Mouse (Mus musculus): ENCODE measurements around the gene Fxyd2. TPM values are rescaled to one million over a fixed set of nuclear protein-coding genes. Genes with fewer than 3 reads are reported as not detected.
A peak's percentile ranks its signal among the peaks of the same experiment; 100 is the strongest.

Fxyd2 gene
- polyA plus RNA-seq, 2 experiments: 0.50 to 0.55 TPM

DNA sequence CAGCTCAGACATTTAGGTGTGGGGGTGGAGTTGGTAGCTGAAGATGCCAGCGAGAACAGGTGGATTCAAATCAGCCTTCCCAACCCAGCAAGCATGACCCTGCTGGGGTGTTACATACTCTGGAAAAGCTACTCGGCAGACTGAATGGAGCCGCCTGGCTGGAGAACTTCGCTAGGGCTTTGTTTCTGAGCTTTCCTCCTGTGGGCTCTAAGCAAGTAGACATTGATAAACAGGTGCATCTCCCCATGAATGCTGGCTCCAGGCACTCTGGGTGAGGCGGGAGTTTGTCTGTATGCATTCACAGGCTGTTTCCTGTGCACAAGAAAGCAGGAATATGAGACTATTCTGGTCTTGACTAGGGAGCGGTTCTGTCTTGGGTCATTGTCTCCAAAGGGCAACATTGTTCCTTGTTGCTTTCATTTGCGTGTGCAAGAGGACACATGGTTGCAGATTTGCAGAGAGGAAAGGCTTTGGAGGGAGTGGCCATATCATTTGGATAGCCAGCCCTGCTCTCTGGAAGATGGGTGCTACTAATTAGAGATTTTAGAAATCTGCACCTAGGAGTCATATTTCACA lies 35.7 kb upstream of the Fxyd2 start:
- TF ChIP-seq EP300 (IDR thresholded peaks at IDR 0.05; ENCODE audit: low read depth): no peak
- no peak for TF ChIP-seq CTCF (IDR thresholded peaks at IDR 0.05; ENCODE audit: low read depth)
- DNase-seq (ENCODE audit: low read depth in 3 of 3, low spot score in 3 of 3) (no peak), ATAC-seq (ENCODE audit: insufficient read depth) (no peak)
- Histone ChIP-seq H3K4me2 (ENCODE audit: low read depth) (no peak overlapping the region), H3K36me3 (replicated peaks; ENCODE audit: control insufficient read depth, insufficient read depth, low read depth) (no peaks in the 10 kb centered on the region), H3K4me1 (replicated peaks; ENCODE audit: control insufficient read depth in 2 of 2, insufficient read depth in 2 of 2, low read length in 1 of 2) (no peaks in the 10 kb centered on the region), H3K9me3 (ENCODE audit: control insufficient read depth, low read length) (no peaks in the 10 kb centered on the region), H3K27ac (no peak overlapping the region), H3K4me3 (ENCODE audit: insufficient read depth in 1 of 2, low read depth in 2 of 2, low read length in 2 of 2) (no peak overlapping the region), H3K9ac (replicated peaks) (no peak overlapping the region), H3K27me3 (ENCODE audit: control insufficient read depth, insufficient read depth, low read length) (no peaks in the 10 kb centered on the region)
- 40% methylated on average over 7 of the region's 7 CpGs for WGBS (ENCODE audit: insufficient replicate concordance)

DNA sequence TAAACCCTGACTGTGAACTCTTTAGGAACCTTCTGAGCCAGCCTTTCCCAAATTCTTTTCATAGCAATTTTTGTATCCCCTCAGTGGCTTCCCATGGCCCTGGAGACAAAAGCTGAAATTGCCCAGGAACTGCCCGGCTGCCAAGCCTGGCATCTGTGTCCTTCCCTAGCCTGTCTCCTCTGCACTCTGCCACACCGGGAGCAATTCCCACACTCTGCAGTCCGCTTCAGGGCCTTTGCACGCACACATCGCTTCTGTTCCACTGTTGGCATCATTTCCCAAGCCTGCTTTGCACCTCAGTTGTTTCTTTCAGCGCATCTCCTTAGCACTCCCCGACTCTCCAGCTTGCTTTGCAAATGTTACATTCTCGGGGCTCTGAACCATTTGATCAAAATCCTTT lies 31.8 kb upstream of the Fxyd2 start:
- H3K4me3 ChIP-seq (ENCODE audit: insufficient read depth in 1 of 2, low read depth in 2 of 2, low read length in 2 of 2): no peak overlapping the region
- H3K27me3 ChIP-seq (ENCODE audit: control insufficient read depth, insufficient read depth, low read length): peaks cover 24% of the 10 kb centered on the region
- ATAC-seq (ENCODE audit: insufficient read depth) (no peak), DNase-seq (ENCODE audit: low read depth in 3 of 3, low spot score in 3 of 3) (no peak)
- WGBS (ENCODE audit: insufficient replicate concordance): 58% methylated on average over 8 of the region's 8 CpGs
- H3K36me3 ChIP-seq (replicated peaks; ENCODE audit: control insufficient read depth, insufficient read depth, low read depth): no peaks in the 10 kb centered on the region
- TF ChIP-seq CTCF (IDR thresholded peaks at IDR 0.05; ENCODE audit: low read depth): no peak
- TF ChIP-seq EP300 (IDR thresholded peaks at IDR 0.05; ENCODE audit: low read depth): no peak
- no peaks in the 10 kb centered on the region for H3K4me1 ChIP-seq (replicated peaks; ENCODE audit: control insufficient read depth in 2 of 2, insufficient read depth in 2 of 2, low read length in 1 of 2)
- no peaks in the 10 kb centered on the region for H3K9me3 ChIP-seq (ENCODE audit: control insufficient read depth, low read length)
- no peak overlapping the region for H3K9ac ChIP-seq (replicated peaks)
- H3K27ac ChIP-seq: no peak overlapping the region
- H3K4me2 ChIP-seq (ENCODE audit: low read depth): no peak overlapping the region

DNA sequence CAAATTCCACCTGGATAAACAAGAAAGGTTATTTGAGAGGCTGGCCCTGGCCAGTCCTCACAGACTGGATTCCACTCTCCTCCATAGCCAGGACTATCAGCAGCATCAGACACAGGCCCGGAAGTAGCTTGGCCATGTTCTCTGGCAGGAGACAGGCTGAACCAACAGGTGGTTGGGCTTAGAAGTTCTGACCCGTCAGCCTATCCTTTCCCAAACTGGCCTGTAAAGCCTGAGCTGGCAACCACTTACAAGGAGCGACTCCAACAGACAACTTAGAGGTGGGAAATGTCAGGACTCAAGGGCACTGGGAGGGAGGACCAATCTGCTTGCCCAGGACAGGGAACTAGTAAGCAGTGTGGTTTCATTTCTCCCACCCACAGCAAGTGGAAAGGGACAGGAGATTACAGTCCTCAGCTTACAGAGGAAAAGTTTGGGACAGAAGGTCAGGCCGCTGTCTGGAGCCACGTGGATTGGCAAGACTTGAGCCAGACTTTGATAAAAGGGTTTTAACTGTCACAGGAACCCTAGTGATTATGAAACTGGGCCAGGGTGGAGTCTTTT lies 31.0 kb upstream of the Fxyd2 start:
- no peaks in the 10 kb centered on the region for H3K9me3 ChIP-seq (ENCODE audit: control insufficient read depth, low read length)
- no peak overlapping the region for H3K27ac ChIP-seq
- no peak overlapping the region for H3K9ac ChIP-seq (replicated peaks)
- no peaks in the 10 kb centered on the region for H3K36me3 ChIP-seq (replicated peaks; ENCODE audit: control insufficient read depth, insufficient read depth, low read depth)
- no peak overlapping the region for H3K4me3 ChIP-seq (ENCODE audit: insufficient read depth in 1 of 2, low read depth in 2 of 2, low read length in 2 of 2)
- H3K4me1 ChIP-seq (replicated peaks; ENCODE audit: control insufficient read depth in 2 of 2, insufficient read depth in 2 of 2, low read length in 1 of 2): no peaks in the 10 kb centered on the region
- H3K4me2 ChIP-seq (ENCODE audit: low read depth): no peak overlapping the region
- ATAC-seq (ENCODE audit: insufficient read depth) (no peak), DNase-seq (ENCODE audit: low read depth in 3 of 3, low spot score in 3 of 3) (no peak)
- H3K27me3 ChIP-seq (ENCODE audit: control insufficient read depth, insufficient read depth, low read length): peaks cover 24% of the 10 kb centered on the region
- 34% methylated on average over 5 of the region's 5 CpGs for WGBS (ENCODE audit: insufficient replicate concordance)
- TF ChIP-seq CTCF (IDR thresholded peaks at IDR 0.05; ENCODE audit: low read depth) (no peak), EP300 (IDR thresholded peaks at IDR 0.05; ENCODE audit: low read depth) (no peak)

DNA sequence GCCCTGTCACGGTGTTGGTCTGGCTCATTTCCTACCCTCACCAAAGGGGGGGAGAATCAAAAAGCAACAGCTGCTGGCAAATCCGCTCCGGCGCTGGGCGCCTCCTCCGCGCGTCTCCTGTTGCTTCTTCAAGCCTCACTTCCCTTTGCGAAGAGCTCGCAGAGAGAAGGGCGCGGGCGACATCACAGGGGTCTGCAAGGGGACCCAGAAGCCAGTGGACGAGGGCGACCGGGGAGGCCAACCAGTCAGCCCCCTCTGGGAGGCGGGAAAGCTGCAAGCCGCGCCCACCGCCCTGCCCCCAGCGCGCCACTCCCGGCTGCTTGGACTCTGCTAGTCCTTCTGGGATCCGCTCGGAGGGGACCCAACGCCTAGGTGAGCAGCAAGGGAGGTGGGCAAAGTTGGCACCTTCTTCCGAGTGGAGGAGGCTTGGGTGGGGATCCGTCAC lies 29.3 kb upstream of the Fxyd2 start, which contains the start of gene Fxyd6:
TSS of gene Fxyd6 (plus strand) at position 69 of the 445 bp plus-strand sequence.
- no peaks in the 10 kb centered on the region for H3K9me3 ChIP-seq (ENCODE audit: control insufficient read depth, low read length)
- peak within 1 kb of the TSS; percentile 41 for H3K4me2 ChIP-seq (ENCODE audit: low read depth)
- WGBS (ENCODE audit: insufficient replicate concordance): under 1% methylated on average over 28 of the region's 28 CpGs
- no peak within 1 kb of the TSS for H3K9ac ChIP-seq (replicated peaks)
- ATAC-seq (ENCODE audit: insufficient read depth): no peak
- peaks cover 24% of the 10 kb centered on the region for H3K27me3 ChIP-seq (ENCODE audit: control insufficient read depth, insufficient read depth, low read length)
- H3K36me3 ChIP-seq (replicated peaks; ENCODE audit: control insufficient read depth, insufficient read depth, low read depth): no peaks in the 10 kb centered on the region
- DNase-seq (ENCODE audit: low read depth in 3 of 3, low spot score in 3 of 3): no peak
- H3K4me1 ChIP-seq (replicated peaks; ENCODE audit: control insufficient read depth in 2 of 2, insufficient read depth in 2 of 2, low read length in 1 of 2): no peaks in the 10 kb centered on the region
- TF ChIP-seq EP300 (IDR thresholded peaks at IDR 0.05; ENCODE audit: low read depth) (no peak), CTCF (IDR thresholded peaks at IDR 0.05; ENCODE audit: low read depth) (no peak)
- H3K27ac ChIP-seq: no peak within 1 kb of the TSS
- H3K4me3 ChIP-seq (ENCODE audit: insufficient read depth in 1 of 2, low read depth in 2 of 2, low read length in 2 of 2): peak within 1 kb of the TSS; percentile 29 to 44

- Histone ChIP-seq H3K9ac (replicated peaks) (no peak overlapping the region), H3K4me1 (replicated peaks; ENCODE audit: control insufficient read depth in 2 of 2, insufficient read depth in 2 of 2, low read length in 1 of 2) (no peaks in the 10 kb centered on the region), H3K27ac (no peak overlapping the region), H3K9me3 (ENCODE audit: control insufficient read depth, low read length) (no peaks in the 10 kb centered on the region), H3K4me3 (ENCODE audit: insufficient read depth in 1 of 2, low read depth in 2 of 2, low read length in 2 of 2) (peak overlapping the region in 1 of 2 experiments; percentile 44; a peak in 3 of 4 replicates), H3K4me2 (ENCODE audit: low read depth) (peak overlapping the region; percentile 41), H3K36me3 (replicated peaks; ENCODE audit: control insufficient read depth, insufficient read depth, low read depth) (no peaks in the 10 kb centered on the region), H3K27me3 (ENCODE audit: control insufficient read depth, insufficient read depth, low read length) (peaks cover 24% of the 10 kb centered on the region)
- WGBS (ENCODE audit: insufficient replicate concordance): 15% methylated on average over 25 of the region's 25 CpGs
- DNase-seq (ENCODE audit: low read depth in 3 of 3, low spot score in 3 of 3) (no peak), ATAC-seq (ENCODE audit: insufficient read depth) (no peak)
- TF ChIP-seq CTCF (IDR thresholded peaks at IDR 0.05; ENCODE audit: low read depth): no peak
- TF ChIP-seq EP300 (IDR thresholded peaks at IDR 0.05; ENCODE audit: low read depth): no peak
These were observed 28.7 kb upstream of the Fxyd2 start for GRCm38 (mm10) chr9:45370616-45371336.
